Mouse (Mus musculus) kidney, postnatal 0 days (tissue): Measurements from ENCODE around the gene Nat8. TPM values are rescaled to one million over a fixed set of nuclear protein-coding genes. Genes with fewer than 3 reads are reported as not detected.
"Not testable (repeated sequence)": the region's sequence is repeated elsewhere in the genome, so short reads cannot be mapped to it uniquely, and the experiment has no call there.

Experiments used
- ATAC-seq: fragments of 200-750 bp; cut with Nextera tagmentation; replicated peaks from 2 replicates; pipeline ENCODE4 v1.8.0; 2017; ENCODE audit warnings: low read depth, moderate number of reproducible peaks, moderate TSS enrichment, moderate library complexity; ENCODE audit not compliant: low FRiP score
- DNase-seq: peaks from one replicate; pipeline ENCODE4 v3.0.0-alpha.2; 2016; ENCODE audit warnings: low spot score
- H3K27ac ChIP-seq: fragments of 300-500 bp; sonication (generic); 2 replicates; pipeline ENCODE4 v1.5.1; 2014; ENCODE audit warnings: mild to moderate bottlenecking
- H3K27me3 ChIP-seq: fragments of 300-500 bp; sonication (generic); 2 replicates; pipeline ENCODE4 v1.6.1; 2014; ENCODE audit warnings: low read length, mixed read lengths; ENCODE audit not compliant: insufficient read depth
- H3K36me3 ChIP-seq: fragments of 300-500 bp; sonication (generic); 2 replicates; pipeline ENCODE4 v1.6.1; 2014; ENCODE audit warnings: low read length, mixed read lengths; ENCODE audit not compliant: insufficient read depth
- H3K4me1 ChIP-seq: fragments of 300-500 bp; sonication (generic); replicated peaks from 2 replicates; pipeline ENCODE4 v1.6.1; 2014; ENCODE audit warnings: antibody characterized with exemption, low read length, mixed read lengths; ENCODE audit not compliant: insufficient read depth
- H3K4me2 ChIP-seq: fragments of 300-500 bp; sonication (generic); 2 replicates; pipeline ENCODE4 v1.6.1; 2014; ENCODE audit warnings: mild to moderate bottlenecking, low read length, moderate library complexity, mixed read lengths
- H3K4me3 ChIP-seq: fragments of 300-500 bp; sonication (generic); replicated peaks from 2 replicates; pipeline ENCODE4 v1.5.1; 2014; ENCODE audit warnings: low read depth, low read length
- H3K9ac ChIP-seq: fragments of 300-500 bp; sonication (generic); 2 replicates; pipeline ENCODE4 v1.6.1; 2014; ENCODE audit warnings: low read depth, low read length
- H3K9me3 ChIP-seq: fragments of 300-500 bp; sonication (generic); replicated peaks from 2 replicates; pipeline ENCODE4 v1.6.1; 2016; ENCODE audit warnings: low read length, inconsistent platforms, mixed read lengths
- CTCF ChIP-seq: IDR thresholded peaks from 2 replicates; pipeline ENCODE4 v1.5.1; 2016; ENCODE audit warnings: antibody characterized with exemption, low read depth, mild to moderate bottlenecking, moderate library complexity
- WGBS: fragments of 180-500 bp; shearing (Covaris S2); extraction: QIAGEN DNeasy Blood & Tissue Kit; methylation state at CpG from one replicate; pipeline ENCODE4 v1.1.7; 2014; 5-methylcytosine and 5-hydroxymethylcytosine counted together
- polyA plus RNA-seq: library from polyadenylated mRNA; unstranded; fragments of >200 nt; fragmentation: Nextera tagmentation; extraction: Ambion mirVana; gene quantifications from 2 replicates; pipeline ENCODE4 v1.2.1, GENCODE M21; 2015

Gene Nat8
- polyA plus RNA-seq, 1 experiment from 2014 or later, result 26.8 TPM

DNA sequence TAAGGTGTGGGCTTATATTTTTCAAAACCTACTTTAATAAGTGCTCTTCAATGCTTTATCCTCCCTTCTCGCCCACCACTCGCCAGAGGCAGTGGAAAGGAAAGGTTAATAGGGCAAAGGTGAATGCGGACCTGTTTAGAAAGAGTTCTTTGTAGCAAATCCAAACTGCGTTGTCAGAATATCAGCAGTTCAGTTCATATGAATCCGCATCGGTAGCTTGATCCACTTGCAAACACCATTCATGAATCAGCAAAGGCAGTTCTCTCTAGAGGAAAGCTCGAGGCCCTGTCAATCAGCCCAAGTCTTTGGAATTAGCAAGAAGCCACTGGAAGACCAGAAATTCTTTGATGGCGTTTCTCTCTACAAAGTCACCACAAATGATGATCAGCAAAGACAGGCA, 6.8 kb upstream of the Nat8 start:
- no peak for TF ChIP-seq CTCF
- Histone ChIP-seq H3K36me3 (no peaks in the 10 kb centered on the region), H3K4me3 (no peak overlapping the region), H3K9ac (no peak overlapping the region), H3K27ac (no peak overlapping the region), H3K27me3 (no peaks in the 10 kb centered on the region), H3K9me3 (no peaks in the 10 kb centered on the region), H3K4me2 (no peak overlapping the region), H3K4me1 (no peaks in the 10 kb centered on the region)
- DNase-seq (no peak), ATAC-seq (no peak)
- WGBS, result 83% methylated on average over 8 of the region's 8 CpGs

GRCm38 (mm10) chr6:85837307-85837706, 5.4 kb upstream of the Nat8 start:
- H3K4me2 ChIP-seq, H3K27ac ChIP-seq: not testable (repeated sequence)

DNA sequence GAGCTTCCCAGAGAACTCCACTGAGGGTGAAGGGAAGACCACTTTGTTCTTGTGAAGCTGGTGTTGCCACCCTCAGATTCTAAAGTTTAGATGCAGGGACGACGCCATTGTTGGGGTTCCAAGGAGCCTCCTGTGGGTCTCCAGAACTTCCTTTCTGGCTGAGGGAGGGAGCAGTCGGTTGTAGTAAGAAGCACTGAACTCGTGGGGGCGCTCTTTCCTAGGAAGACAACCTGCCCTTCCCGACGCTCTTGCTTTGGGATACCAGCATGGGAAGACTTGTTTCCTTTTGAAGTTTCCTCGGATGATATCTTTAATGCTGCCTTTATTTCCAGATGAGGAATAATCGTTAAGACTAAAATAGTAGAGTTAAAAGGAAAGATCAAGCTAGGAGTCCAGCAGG, 4.9 kb upstream of the Nat8 start:
- H3K9ac ChIP-seq, H3K4me3 ChIP-seq, H3K36me3 ChIP-seq, H3K27me3 ChIP-seq, H3K4me2 ChIP-seq, ATAC-seq, H3K9me3 ChIP-seq, H3K27ac ChIP-seq, H3K4me1 ChIP-seq: not testable (repeated sequence)
- WGBS, result 33% methylated on average over 8 of the region's 9 CpGs
- peak; percentile 31 for DNase-seq
- TF ChIP-seq CTCF, result peak; percentile 58

More at GRCm38 (mm10) chr6:85837307-85837706, 5.4 kb upstream of the Nat8 start:
- H3K4me3 ChIP-seq, H3K4me1 ChIP-seq, H3K27me3 ChIP-seq, H3K9ac ChIP-seq, H3K36me3 ChIP-seq, H3K9me3 ChIP-seq: not testable (repeated sequence)
- 45% methylated on average over 12 of the region's 12 CpGs for WGBS
- DNase-seq (peak; percentile 50), ATAC-seq (peak; percentile 63; the same call in 1 of the 2 replicates)
- peak; percentile 45; the same call in 1 of the 2 replicates for TF ChIP-seq CTCF

GRCm38 (mm10) chr6:85836098-85836497, 4.2 kb upstream of the Nat8 start:
- not testable (repeated sequence) for DNase-seq

DNA sequence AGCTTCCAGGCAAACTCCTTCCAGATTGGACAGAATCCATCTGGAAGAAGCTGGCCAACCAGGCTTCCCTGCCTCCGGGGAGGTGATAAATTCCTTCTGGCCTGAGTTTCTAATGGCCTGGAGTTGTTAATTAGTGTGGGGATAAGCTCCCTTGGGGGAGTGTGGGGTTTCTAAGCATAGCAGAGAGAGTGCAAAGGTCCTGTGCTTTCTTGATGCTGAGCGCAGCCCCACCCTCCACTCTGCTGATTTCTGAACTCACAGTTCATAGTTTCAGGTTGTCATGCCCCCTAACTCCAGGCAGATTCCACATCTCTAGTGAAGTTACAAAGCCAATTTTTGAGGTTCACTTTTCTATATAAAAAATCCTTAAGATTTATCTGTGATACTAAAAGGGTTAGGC, 3.2 kb upstream of the Nat8 start:
- H3K9ac ChIP-seq, H3K9me3 ChIP-seq, H3K4me1 ChIP-seq, DNase-seq, H3K4me2 ChIP-seq, H3K4me3 ChIP-seq, H3K27me3 ChIP-seq, H3K36me3 ChIP-seq, H3K27ac ChIP-seq: not testable (repeated sequence)
- WGBS, result 30% methylated on average over 1 of the region's 2 CpGs
- ATAC-seq, result 0 out of 2 replicates have a peak, but pooled peaks have one; percentile 41

More at GRCm38 (mm10) chr6:85836098-85836497, 4.2 kb upstream of the Nat8 start:
- H3K36me3 ChIP-seq, ATAC-seq, H3K9me3 ChIP-seq, H3K4me3 ChIP-seq, H3K4me2 ChIP-seq, H3K27me3 ChIP-seq, H3K9ac ChIP-seq, H3K4me1 ChIP-seq, H3K27ac ChIP-seq: not testable (repeated sequence)
- 79% methylated on average over 5 of the region's 5 CpGs for WGBS

DNA sequence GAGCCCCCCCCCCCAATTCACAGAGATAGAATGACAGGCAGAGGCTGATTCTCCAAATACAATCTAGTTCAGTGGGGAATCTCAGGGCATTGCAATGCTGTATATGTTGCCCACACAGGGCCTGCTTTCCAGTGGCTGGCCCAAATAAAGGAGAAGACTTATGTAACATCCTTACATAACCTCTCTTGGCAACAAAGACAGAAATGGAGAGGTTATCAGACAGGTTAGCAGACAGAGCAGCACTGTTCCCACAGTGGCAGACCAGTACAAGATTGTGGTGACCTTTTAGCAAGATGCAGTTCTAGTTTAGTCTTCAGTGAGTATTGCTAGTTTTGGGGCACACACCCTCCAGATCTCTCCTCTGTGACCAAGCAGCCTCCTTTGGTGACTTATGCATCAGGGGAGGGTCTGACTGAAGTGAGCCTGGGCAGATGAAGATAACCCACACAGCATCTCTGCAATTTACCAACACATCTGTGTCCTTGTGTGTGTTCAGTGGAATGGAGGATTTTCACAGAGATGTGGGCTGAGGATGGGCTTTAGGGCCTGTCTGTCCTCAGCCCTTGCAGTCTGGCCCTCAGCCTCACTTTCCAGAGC, 2.7 kb upstream of the Nat8 start:
- H3K27ac ChIP-seq, H3K36me3 ChIP-seq, DNase-seq, H3K4me1 ChIP-seq, ATAC-seq, H3K4me2 ChIP-seq, H3K9ac ChIP-seq, H3K27me3 ChIP-seq, H3K4me3 ChIP-seq, H3K9me3 ChIP-seq: not testable (repeated sequence)

DNA sequence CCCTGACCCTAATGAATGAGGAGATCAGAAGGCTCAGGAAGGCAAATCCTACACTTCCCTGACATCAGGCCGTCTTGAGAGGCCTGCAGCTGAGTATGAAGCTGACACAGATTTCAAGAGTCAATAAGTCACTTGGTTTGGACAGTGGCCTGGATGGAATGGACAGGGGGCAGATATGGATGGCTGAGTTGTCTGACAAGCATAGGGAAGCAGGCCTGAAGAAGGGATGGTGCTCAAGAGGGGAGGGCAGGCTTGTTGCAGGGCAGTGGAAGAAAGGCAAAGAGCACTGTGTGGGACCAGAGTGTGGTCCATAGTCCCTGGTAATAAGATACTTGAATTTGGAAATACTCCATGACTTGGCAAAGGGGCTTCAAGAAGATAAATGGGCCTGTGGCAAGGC, 2.4 kb downstream of the Nat8 start:
- H3K27me3 ChIP-seq, result no peaks in the 10 kb centered on the region
- ATAC-seq (peak; percentile 38; the same call in 1 of the 2 replicates), DNase-seq (no peak)
- H3K27ac ChIP-seq, result no peak overlapping the region
- H3K9ac ChIP-seq, result no peak overlapping the region
- no peaks in the 10 kb centered on the region for H3K36me3 ChIP-seq
- TF ChIP-seq CTCF, result no peak
- H3K4me2 ChIP-seq, result no peak overlapping the region
- no peaks in the 10 kb centered on the region for H3K9me3 ChIP-seq
- H3K4me3 ChIP-seq, result no peak overlapping the region
- 72% methylated on average over 1 of the region's 1 CpGs for WGBS
- no peaks in the 10 kb centered on the region for H3K4me1 ChIP-seq
